Mouse (Mus musculus) midbrain, embryonic 15.5 days (tissue): ENCODE data around the gene Gjd3. TPM values are rescaled to one million over a fixed set of nuclear protein-coding genes. Genes with fewer than 3 reads are reported as not detected.

Source experiments
- ATAC-seq: fragments of 200-750 bp; cut with Nextera tagmentation; replicated peaks from 2 replicates; pipeline ENCODE4 v1.8.0; 2017; ENCODE audit warnings: moderate TSS enrichment
- H3K27ac ChIP-seq: fragments of 300-500 bp; sonication (generic); 2 replicates; pipeline ENCODE4 v1.5.1; 2015; ENCODE audit warnings: mild to moderate bottlenecking, inconsistent platforms
- H3K27me3 ChIP-seq: fragments of 300-500 bp; sonication (generic); replicated peaks from 2 replicates; pipeline ENCODE4 v1.6.1; 2015; ENCODE audit warnings: inconsistent platforms
- H3K36me3 ChIP-seq: fragments of 300-500 bp; sonication (generic); replicated peaks from 2 replicates; pipeline ENCODE4 v1.6.1; 2015; ENCODE audit warnings: inconsistent platforms
- H3K4me1 ChIP-seq: fragments of 300-500 bp; sonication (generic); 2 replicates; pipeline ENCODE4 v1.6.1; 2015; ENCODE audit warnings: inconsistent platforms
- H3K4me2 ChIP-seq: fragments of 300-500 bp; sonication (generic); 2 replicates; pipeline ENCODE4 v1.6.1; 2015; ENCODE audit warnings: inconsistent platforms, mild to moderate bottlenecking, moderate library complexity
- H3K4me3 ChIP-seq: fragments of 300-500 bp; sonication (generic); 2 replicates; pipeline ENCODE4 v1.5.1; 2015; ENCODE audit warnings: mild to moderate bottlenecking, inconsistent platforms
- H3K9ac ChIP-seq: fragments of 300-500 bp; sonication (generic); 2 replicates; pipeline ENCODE4 v1.6.1; 2015; ENCODE audit warnings: mild to moderate bottlenecking, inconsistent platforms
- H3K9me3 ChIP-seq: fragments of 300-500 bp; sonication (generic); 2 replicates; pipeline ENCODE4 v1.6.1; 2016; ENCODE audit warnings: inconsistent platforms
- WGBS: fragments of 180-500 bp; shearing (Covaris S2); methylation state at CpG from one replicate; pipeline ENCODE4 v1.1.7; 2015; ENCODE audit warnings: mixed read lengths; 5-methylcytosine and 5-hydroxymethylcytosine counted together
- polyA plus RNA-seq: library from polyadenylated mRNA; unstranded; fragments of >200 nt; fragmentation: Nextera tagmentation; extraction: Ambion mirVana; gene quantifications from 2 replicates; pipeline ENCODE4 v1.2.1, GENCODE M21; 2015

Gene Gjd3
- 1.4 and 2.4 TPM in 2 replicates for polyA plus RNA-seq

GRCm38 (mm10) chr11:98982773-98983133 is at the start of gene Gjd3:
Gene Gjd3, minus strand, starts transcription at chr11:98983016.
- no peaks in the 10 kb centered on the region for H3K27me3 ChIP-seq
- ATAC-seq = no peak
- H3K4me1 ChIP-seq = peaks cover 11% of the 10 kb centered on the region
- peak within 1 kb of the TSS; percentile 97 for H3K27ac ChIP-seq
- H3K4me2 ChIP-seq = peak within 1 kb of the TSS; percentile 84
- under 1% methylated on average over 28 of the region's 28 CpGs for WGBS
- H3K36me3 ChIP-seq = no peaks in the 10 kb centered on the region
- H3K9me3 ChIP-seq = no peaks in the 10 kb centered on the region
- H3K4me3 ChIP-seq = peak within 1 kb of the TSS; percentile 70
- H3K9ac ChIP-seq = peak within 1 kb of the TSS; percentile 83

- no peaks in the 10 kb centered on the region for H3K36me3 ChIP-seq
- peaks cover 12% of the 10 kb centered on the region for H3K4me1 ChIP-seq
- H3K27me3 ChIP-seq = no peaks in the 10 kb centered on the region
- no peak for ATAC-seq
- H3K9me3 ChIP-seq = no peaks in the 10 kb centered on the region
- no peak overlapping the region for H3K9ac ChIP-seq
- no peak overlapping the region for H3K4me2 ChIP-seq
- no peak overlapping the region for H3K27ac ChIP-seq
- 90% methylated on average over 12 of the region's 12 CpGs for WGBS
- H3K4me3 ChIP-seq = no peak overlapping the region
Measured at GRCm38 (mm10) chr11:99026899-99027440, 44.2 kb upstream of the Gjd3 start.

GRCm38 (mm10) chr11:99025878-99026277 is 43.1 kb upstream of the Gjd3 start:
- WGBS = 82% methylated on average over 6 of the region's 6 CpGs
- H3K27me3 ChIP-seq = no peaks in the 10 kb centered on the region
- ATAC-seq = no peak

GRCm38 (mm10) chr11:99024468-99025134 is 41.8 kb upstream of the Gjd3 start:
- Histone ChIP-seq H3K4me2 (peak overlapping the region; percentile 55), H3K9me3 (no peaks in the 10 kb centered on the region), H3K4me3 (peak overlapping the region; percentile 51), H3K9ac (peak overlapping the region; percentile 16; the same call in 1 of the 2 replicates), H3K36me3 (no peaks in the 10 kb centered on the region), H3K27ac (no peak overlapping the region), H3K4me1 (peaks cover 12% of the 10 kb centered on the region), H3K27me3 (no peaks in the 10 kb centered on the region)
- peak; percentile 45; the same call in 1 of the 2 replicates for ATAC-seq
- 49% methylated on average over 18 of the region's 18 CpGs for WGBS

More at GRCm38 (mm10) chr11:99025878-99026277, 43.1 kb upstream of the Gjd3 start:
- Histone ChIP-seq H3K4me2 (no peak overlapping the region), H3K27ac (no peak overlapping the region), H3K36me3 (no peaks in the 10 kb centered on the region), H3K9ac (no peak overlapping the region), H3K4me3 (no peak overlapping the region), H3K9me3 (no peaks in the 10 kb centered on the region), H3K4me1 (peaks cover 12% of the 10 kb centered on the region)

- WGBS = under 1% methylated on average over 54 of the region's 54 CpGs
- no peak within 1 kb of the TSS for H3K27ac ChIP-seq
- H3K4me2 ChIP-seq = peak within 1 kb of the TSS; percentile 76
- no peaks in the 10 kb centered on the region for H3K9me3 ChIP-seq
- no peaks in the 10 kb centered on the region for H3K36me3 ChIP-seq
- peaks cover 12% of the 10 kb centered on the region for H3K4me1 ChIP-seq
- H3K4me3 ChIP-seq = peak within 1 kb of the TSS; percentile 51
- H3K9ac ChIP-seq = peak within 1 kb of the TSS; percentile 36
- ATAC-seq = peak; percentile 97
- H3K27me3 ChIP-seq = no peaks in the 10 kb centered on the region
Measured at GRCm38 (mm10) chr11:99023500-99024467, 41.0 kb upstream of the Gjd3 start, which contains the start of gene Top2a. Gene Top2a, minus strand, starts transcription at chr11:99024189.

GRCm38 (mm10) chr11:99023094-99023493 is 40.3 kb upstream of the Gjd3 start:
- Histone ChIP-seq H3K9me3 (no peaks in the 10 kb centered on the region), H3K4me1 (peaks cover 12% of the 10 kb centered on the region), H3K27ac (no peak overlapping the region), H3K4me2 (peak overlapping the region; percentile 76), H3K27me3 (no peaks in the 10 kb centered on the region), H3K9ac (no peak overlapping the region), H3K4me3 (peak overlapping the region; percentile 51), H3K36me3 (no peaks in the 10 kb centered on the region)
- ATAC-seq = no peak
- 7% methylated on average over 4 of the region's 4 CpGs for WGBS

- Histone ChIP-seq H3K4me2 (no peak overlapping the region), H3K9me3 (no peaks in the 10 kb centered on the region), H3K27ac (no peak overlapping the region), H3K27me3 (no peaks in the 10 kb centered on the region), H3K4me3 (peak overlapping the region; percentile 51), H3K36me3 (no peaks in the 10 kb centered on the region), H3K4me1 (peaks cover 12% of the 10 kb centered on the region), H3K9ac (no peak overlapping the region)
- 77% methylated on average over 5 of the region's 5 CpGs for WGBS
- ATAC-seq = no peak
Measured at GRCm38 (mm10) chr11:99022384-99022933, 39.6 kb upstream of the Gjd3 start.

- H3K27me3 ChIP-seq = no peaks in the 10 kb centered on the region
- H3K9ac ChIP-seq = no peak overlapping the region
- H3K4me3 ChIP-seq = no peak overlapping the region
- no peak for ATAC-seq
- H3K9me3 ChIP-seq = no peaks in the 10 kb centered on the region
- no peak overlapping the region for H3K4me2 ChIP-seq
- no peaks in the 10 kb centered on the region for H3K36me3 ChIP-seq
- WGBS = 96% methylated on average over 6 of the region's 6 CpGs
- peaks cover 12% of the 10 kb centered on the region for H3K4me1 ChIP-seq
- H3K27ac ChIP-seq = no peak overlapping the region
Measured at GRCm38 (mm10) chr11:99019844-99020243, 37.0 kb upstream of the Gjd3 start.

GRCm38 (mm10) chr11:99013856-99014255 is 31.0 kb upstream of the Gjd3 start:
- Histone ChIP-seq H3K4me1 (no peaks in the 10 kb centered on the region), H3K9me3 (no peaks in the 10 kb centered on the region), H3K36me3 (no peaks in the 10 kb centered on the region), H3K4me2 (no peak overlapping the region), H3K9ac (no peak overlapping the region), H3K27ac (no peak overlapping the region), H3K27me3 (no peaks in the 10 kb centered on the region), H3K4me3 (no peak overlapping the region)
- ATAC-seq = no peak
- WGBS = 90% methylated on average over 1 of the region's 1 CpGs

- no peak overlapping the region for H3K4me2 ChIP-seq
- no peaks in the 10 kb centered on the region for H3K4me1 ChIP-seq
- H3K36me3 ChIP-seq = no peaks in the 10 kb centered on the region
- no peak overlapping the region for H3K9ac ChIP-seq
- H3K4me3 ChIP-seq = no peak overlapping the region
- no peaks in the 10 kb centered on the region for H3K27me3 ChIP-seq
- no peak for ATAC-seq
- H3K9me3 ChIP-seq = no peaks in the 10 kb centered on the region
- WGBS = 96% methylated on average over 5 of the region's 5 CpGs
- no peak overlapping the region for H3K27ac ChIP-seq
Measured at GRCm38 (mm10) chr11:99010706-99011105, 27.9 kb upstream of the Gjd3 start.

- Histone ChIP-seq H3K4me2 (no peak overlapping the region), H3K27ac (no peak overlapping the region), H3K4me3 (no peak overlapping the region), H3K36me3 (no peaks in the 10 kb centered on the region), H3K27me3 (no peaks in the 10 kb centered on the region), H3K9me3 (no peaks in the 10 kb centered on the region), H3K9ac (no peak overlapping the region), H3K4me1 (no peaks in the 10 kb centered on the region)
- ATAC-seq = no peak
- 91% methylated on average over 4 of the region's 4 CpGs for WGBS
Measured at GRCm38 (mm10) chr11:99010124-99010523, 27.3 kb upstream of the Gjd3 start.

- Histone ChIP-seq H3K9ac (no peak overlapping the region), H3K4me3 (no peak overlapping the region), H3K9me3 (no peaks in the 10 kb centered on the region), H3K27ac (no peak overlapping the region), H3K4me2 (no peak overlapping the region), H3K36me3 (no peaks in the 10 kb centered on the region), H3K4me1 (no peaks in the 10 kb centered on the region), H3K27me3 (no peaks in the 10 kb centered on the region)
- no peak for ATAC-seq
- 92% methylated on average over 9 of the region's 9 CpGs for WGBS
Measured at GRCm38 (mm10) chr11:99006788-99007187, 24.0 kb upstream of the Gjd3 start.
